Mouse (Mus musculus) midbrain, embryonic 10.5 days (tissue): ENCODE data around the gene Zfp691. TPM values are rescaled to one million over a fixed set of nuclear protein-coding genes. Genes with fewer than 3 reads are reported as not detected.

Source experiments
- DNase-seq: peaks from one replicate; pipeline ENCODE4 v3.0.0-alpha.2; 2017; ENCODE audit warnings: low spot score
- H3K27ac ChIP-seq: fragments of 300-500 bp; sonication (generic); replicated peaks from 2 replicates; pipeline ENCODE4 v1.5.1; 2016; ENCODE audit warnings: mild to moderate bottlenecking
- H3K27me3 ChIP-seq: fragments of 300-500 bp; sonication (generic); 2 replicates; pipeline ENCODE4 v1.6.1; 2016; ENCODE audit warnings: low read depth, mild to moderate bottlenecking; ENCODE audit not compliant: poor library complexity, severe bottlenecking
- H3K36me3 ChIP-seq: fragments of 300-500 bp; sonication (generic); 2 replicates; pipeline ENCODE4 v1.6.1; 2016; ENCODE audit warnings: mild to moderate bottlenecking, moderate library complexity
- H3K4me1 ChIP-seq: fragments of 300-500 bp; sonication (generic); 2 replicates; pipeline ENCODE4 v1.6.1; 2016
- H3K4me3 ChIP-seq: fragments of 300-500 bp; sonication (generic); 2 replicates; pipeline ENCODE4 v1.5.1; 2016; ENCODE audit warnings: mild to moderate bottlenecking, moderate library complexity
- H3K9me3 ChIP-seq: fragments of 300-500 bp; sonication (generic); replicated peaks from 2 replicates; pipeline ENCODE4 v1.6.1; 2016; ENCODE audit warnings: mild to moderate bottlenecking
- WGBS: fragments of 180-500 bp; shearing (Covaris S2); methylation state at CpG from one replicate; pipeline ENCODE4 v1.1.7; 2016; 5-methylcytosine and 5-hydroxymethylcytosine counted together
- microRNA counts: library from miRNA; unstranded; fragments of <30 nt; microRNA quantifications from one replicate; lab custom pipeline; 2017
- microRNA-seq: library from miRNA; unstranded; fragments of <30 nt; microRNA quantifications from one replicate; pipeline ENCODE4, GENCODE M21; 2017
- polyA plus RNA-seq: library from polyadenylated mRNA; unstranded; fragments of >200 nt; fragmentation: Nextera tagmentation; extraction: Ambion mirVana; gene quantifications from 2 replicates; pipeline ENCODE4 v1.2.1, GENCODE M21; 2016

Gene Zfp691
- polyA plus RNA-seq, 1 experiment from 2014 or later = 13.1 TPM

GRCm38 (mm10) chr4:119133306-119133705, 40.7 kb downstream of the Zfp691 start:
- WGBS = 94% methylated on average over 13 of the region's 13 CpGs
- Histone ChIP-seq H3K4me1 (peaks cover 15% of the 10 kb centered on the region), H3K27me3 (no peaks in the 10 kb centered on the region), H3K4me3 (no peak overlapping the region), H3K27ac (no peak overlapping the region), H3K36me3 (peaks cover 98% of the 10 kb centered on the region), H3K9me3 (no peaks in the 10 kb centered on the region)
- DNase-seq = no peak

GRCm38 (mm10) chr4:119131189-119131910, 42.6 kb downstream of the Zfp691 start:
- no peak for DNase-seq
- Histone ChIP-seq H3K27me3 (no peaks in the 10 kb centered on the region), H3K27ac (no peak overlapping the region), H3K4me3 (no peak overlapping the region), H3K9me3 (no peaks in the 10 kb centered on the region), H3K36me3 (peaks cover 100% of the 10 kb centered on the region), H3K4me1 (peaks cover 16% of the 10 kb centered on the region)
- 89% methylated on average over 8 of the region's 8 CpGs for WGBS

- Histone ChIP-seq H3K4me1 (peaks cover 33% of the 10 kb centered on the region), H3K27me3 (no peaks in the 10 kb centered on the region), H3K27ac (no peak overlapping the region), H3K9me3 (no peaks in the 10 kb centered on the region), H3K36me3 (peaks cover 100% of the 10 kb centered on the region), H3K4me3 (no peak overlapping the region)
- no peak for DNase-seq
- 83% methylated on average over 1 of the region's 1 CpGs for WGBS
These were observed 44.9 kb downstream of the Zfp691 start for GRCm38 (mm10) chr4:119129096-119129495.

GRCm38 (mm10) chr4:119128547-119128946, 45.4 kb downstream of the Zfp691 start:
- H3K27me3 ChIP-seq = no peaks in the 10 kb centered on the region
- H3K4me3 ChIP-seq = no peak overlapping the region
- H3K27ac ChIP-seq = no peak overlapping the region
- 87% methylated on average over 7 of the region's 7 CpGs for WGBS
- no peak for DNase-seq
- H3K4me1 ChIP-seq = peaks cover 38% of the 10 kb centered on the region
- peaks cover 100% of the 10 kb centered on the region for H3K36me3 ChIP-seq
- H3K9me3 ChIP-seq = no peaks in the 10 kb centered on the region

GRCm38 (mm10) chr4:119127229-119127628, 46.8 kb downstream of the Zfp691 start:
- Histone ChIP-seq H3K9me3 (no peaks in the 10 kb centered on the region), H3K4me1 (peaks cover 48% of the 10 kb centered on the region), H3K4me3 (no peak overlapping the region), H3K27me3 (no peaks in the 10 kb centered on the region), H3K36me3 (peaks cover 100% of the 10 kb centered on the region), H3K27ac (no peak overlapping the region)
- no peak for DNase-seq
- WGBS = 83% methylated on average over 6 of the region's 6 CpGs

GRCm38 (mm10) chr4:119125577-119126270, 48.3 kb downstream of the Zfp691 start:
- Histone ChIP-seq H3K27me3 (no peaks in the 10 kb centered on the region), H3K9me3 (no peaks in the 10 kb centered on the region), H3K27ac (no peak overlapping the region), H3K36me3 (peaks cover 100% of the 10 kb centered on the region), H3K4me3 (no peak overlapping the region), H3K4me1 (peaks cover 60% of the 10 kb centered on the region)
- no peak for DNase-seq
- 90% methylated on average over 9 of the region's 9 CpGs for WGBS

GRCm38 (mm10) chr4:119124771-119125273, 49.2 kb downstream of the Zfp691 start:
- Histone ChIP-seq H3K36me3 (peaks cover 100% of the 10 kb centered on the region), H3K27ac (no peak overlapping the region), H3K4me1 (peaks cover 60% of the 10 kb centered on the region)

GRCm38 (mm10) chr4:119121249-119121648, 52.7 kb downstream of the Zfp691 start:
- H3K9me3 ChIP-seq = no peaks in the 10 kb centered on the region
- DNase-seq = no peak
- H3K4me3 ChIP-seq = no peak overlapping the region
- WGBS = 77% methylated on average over 4 of the region's 4 CpGs
- peaks cover 63% of the 10 kb centered on the region for H3K4me1 ChIP-seq
- H3K27ac ChIP-seq = no peak overlapping the region
- H3K36me3 ChIP-seq = peaks cover 99% of the 10 kb centered on the region
- H3K27me3 ChIP-seq = no peaks in the 10 kb centered on the region

More at GRCm38 (mm10) chr4:119124771-119125273, 49.2 kb downstream of the Zfp691 start:
- no peak overlapping the region for H3K4me3 ChIP-seq
- no peak for DNase-seq
- WGBS = 79% methylated on average over 2 of the region's 2 CpGs
- H3K9me3 ChIP-seq = no peaks in the 10 kb centered on the region
- no peaks in the 10 kb centered on the region for H3K27me3 ChIP-seq

- H3K36me3 ChIP-seq = peaks cover 99% of the 10 kb centered on the region
- no peaks in the 10 kb centered on the region for H3K9me3 ChIP-seq
These were observed 53.9 kb downstream of the Zfp691 start for GRCm38 (mm10) chr4:119120095-119120494.

More at GRCm38 (mm10) chr4:119120095-119120494, 53.9 kb downstream of the Zfp691 start:
- H3K27me3 ChIP-seq = no peaks in the 10 kb centered on the region
- no peak overlapping the region for H3K4me3 ChIP-seq
- 91% methylated on average over 6 of the region's 6 CpGs for WGBS
- H3K4me1 ChIP-seq = peaks cover 64% of the 10 kb centered on the region
- no peak for DNase-seq
- no peak overlapping the region for H3K27ac ChIP-seq

MicroRNA genes within 50 kb of the gene (microRNA counts, 519-probe panel; counts per million panel counts)
- microRNA mmu-miR-1957 (lab: Ali Mortazavi, UCI) = not detected

Small RNA genes lying within 50 kb of the gene (microRNA-seq; reads per million reads assigned to microRNA genes)
- not detected for gene Mir1957a

Other genes with a start within 250 kb of the Zfp691 start
- gene Olfr1328, start 235.6 kb downstream of the Zfp691 start, polyA plus RNA-seq = not detected in 2 replicates
- gene Lao1, start 212.6 kb downstream of the Zfp691 start, polyA plus RNA-seq = not detected in 2 replicates
- gene Slc2a1, start 65.5 kb downstream of the Zfp691 start, polyA plus RNA-seq = 212 and 273 TPM in 2 replicates
- 8.2 and 9.7 TPM in 2 replicates for gene Ermap, start 15.8 kb upstream of the Zfp691 start, polyA plus RNA-seq
- gene Svbp, start 21.1 kb upstream of the Zfp691 start, polyA plus RNA-seq = 152 and 156 TPM in 2 replicates
- 0.09 TPM in 1 of 2 replicates, not detected in the other for gene Tmem269, start 44.0 kb upstream of the Zfp691 start, polyA plus RNA-seq
- gene AU022252, start 58.5 kb upstream of the Zfp691 start, polyA plus RNA-seq = 37.3 and 41.3 TPM in 2 replicates
- 15.9 and 19.1 TPM in 2 replicates for gene P3h1, start 58.7 kb upstream of the Zfp691 start, polyA plus RNA-seq
- 0.12 and 0.17 TPM in 2 replicates for gene Cldn19, start 81.2 kb upstream of the Zfp691 start, polyA plus RNA-seq
- gene Ybx1, start 120.4 kb upstream of the Zfp691 start, polyA plus RNA-seq = 1,019 and 1,063 TPM in 2 replicates
- 133 and 150 TPM in 2 replicates for gene Ppih, start 146.4 kb upstream of the Zfp691 start, polyA plus RNA-seq
- 9.0 and 9.1 TPM in 2 replicates for gene Ccdc30, start 241.3 kb upstream of the Zfp691 start, polyA plus RNA-seq
- gene Ppcs, start 248.2 kb upstream of the Zfp691 start, polyA plus RNA-seq = 24.0 and 27.5 TPM in 2 replicates
- gene Zmynd12, start 248.6 kb upstream of the Zfp691 start, polyA plus RNA-seq = 0.35 TPM in 1 of 2 replicates, not detected in the other